Mouse (Mus musculus) bone marrow macrophage, adult 2 months (primary cell): ENCODE results near the gene Nphs1.

Experiments used
- CTCF ChIP-seq: IDR thresholded peaks from 2 replicates; pipeline ENCODE4 v1.5.1; 2012; ENCODE audit warnings: low read depth, mild to moderate bottlenecking, low read length, moderate library complexity
- POLR2A ChIP-seq: IDR thresholded peaks from 2 replicates; pipeline ENCODE4 v1.6.1; 2012; ENCODE audit warnings: mild to moderate bottlenecking, low read depth, low read length, borderline replicate concordance

DNA sequence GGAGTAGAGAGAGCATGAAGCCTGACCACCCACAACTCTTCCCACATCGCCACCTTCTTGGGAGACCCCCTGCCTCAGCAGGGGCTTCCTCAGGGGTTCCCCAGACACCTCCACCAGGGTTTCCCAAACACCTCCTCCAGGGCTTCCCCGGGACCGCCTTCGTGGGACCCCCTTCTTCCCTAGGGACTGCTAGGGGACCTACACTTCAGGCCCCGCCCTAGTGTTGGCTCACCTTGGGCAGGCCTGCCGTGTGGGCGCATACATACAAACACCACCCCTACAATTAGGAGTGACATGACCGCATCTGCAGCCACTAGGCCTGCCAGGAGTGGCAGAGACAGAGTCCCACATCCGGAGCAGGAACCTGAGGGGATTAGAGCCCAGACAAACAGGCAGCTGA is 40.3 kb upstream of the Nphs1 start:
- TF ChIP-seq CTCF = no peak
- TF ChIP-seq POLR2A = no peak
